Mouse (Mus musculus): ENCODE measurements around the gene Camk2d.

The Camk2d gene

DNA sequence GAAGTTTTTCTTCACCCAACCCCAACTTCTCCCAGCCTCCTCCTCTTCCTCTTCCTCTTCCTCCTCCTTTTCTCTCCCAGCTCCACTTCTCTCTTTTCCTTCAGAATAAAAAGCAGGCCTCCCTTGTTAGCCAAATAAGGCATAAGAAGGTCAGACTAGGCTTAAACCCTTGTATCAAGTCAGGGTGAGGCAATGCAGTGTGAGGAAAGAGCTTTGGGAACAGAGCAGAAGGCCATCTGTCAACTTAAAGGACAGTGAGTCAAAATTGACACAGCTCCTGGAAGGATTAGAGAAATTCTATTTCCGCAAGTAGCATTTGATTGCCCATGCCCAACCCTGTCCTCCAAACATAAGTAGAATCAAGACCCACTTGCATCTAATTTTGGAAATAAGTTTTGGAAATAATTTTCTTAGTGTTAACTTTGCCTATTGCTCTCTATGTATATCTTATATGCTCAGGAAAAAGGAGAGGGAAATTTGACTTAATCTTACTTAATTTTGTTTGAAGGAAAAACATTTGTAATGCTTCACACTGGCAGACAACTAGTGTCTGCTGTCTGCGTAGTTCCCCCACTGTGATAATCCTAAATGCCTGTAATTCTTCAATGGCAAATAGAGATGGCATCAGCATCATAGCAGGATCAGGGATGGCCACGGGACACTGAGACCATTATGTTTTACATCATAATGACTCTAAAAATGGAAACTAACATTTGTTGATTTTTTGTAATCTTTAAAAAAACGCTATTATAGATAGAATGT, 16.8 kb downstream of the Camk2d start:
- DNase-seq (ENCODE audit: low spot score) = no peak

DNA sequence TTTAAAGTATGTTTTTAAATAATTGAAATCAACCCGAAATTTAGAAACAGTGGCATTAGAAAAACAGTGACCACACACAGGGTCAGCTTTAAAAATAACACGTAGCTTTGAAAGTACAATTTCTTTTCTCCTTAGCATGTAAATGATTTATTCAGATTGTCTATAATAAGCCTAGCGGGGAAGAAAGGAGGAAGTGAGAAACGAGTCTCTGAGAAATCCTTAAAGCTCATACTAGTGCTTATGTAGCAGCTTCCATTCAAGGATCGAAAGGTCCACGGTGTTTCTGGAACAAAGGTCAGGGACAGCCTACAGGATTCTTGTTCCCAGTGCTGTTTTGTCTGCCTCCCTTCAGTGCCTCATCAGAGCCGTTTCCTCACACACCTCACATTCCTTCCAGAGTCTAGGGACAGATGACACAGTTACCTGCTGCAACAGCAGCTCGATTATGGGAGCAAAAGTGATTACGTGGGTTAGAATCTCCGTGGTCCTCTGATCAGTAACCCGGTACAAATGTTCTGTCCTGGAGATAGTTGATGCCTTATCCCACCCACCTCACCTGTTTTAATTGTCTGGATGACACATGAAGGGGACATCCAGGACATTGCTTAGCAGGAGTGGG, 17.5 kb downstream of the Camk2d start:
- DNase-seq (ENCODE audit: low spot score) = no peak

DNA sequence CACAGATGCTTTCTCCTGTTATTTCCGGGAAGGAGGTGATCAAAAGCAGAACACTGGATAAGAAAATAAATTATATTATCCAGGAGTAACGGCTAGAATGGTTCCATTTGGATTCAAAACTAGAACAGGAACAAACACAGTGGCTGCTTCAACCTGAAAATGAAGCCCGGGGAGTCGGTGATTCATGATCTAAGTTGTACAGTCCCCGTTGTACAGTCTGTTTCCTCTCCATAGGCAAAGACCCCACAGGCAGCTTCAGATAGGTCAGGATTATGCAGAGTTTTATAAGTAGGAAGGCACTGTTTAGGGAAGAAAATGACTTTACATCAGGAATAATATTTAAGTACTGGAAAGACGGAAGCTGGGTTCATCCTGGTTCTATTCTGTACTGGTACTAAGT, 19.2 kb downstream of the Camk2d start:
- no peak for DNase-seq (ENCODE audit: low spot score)

DNA sequence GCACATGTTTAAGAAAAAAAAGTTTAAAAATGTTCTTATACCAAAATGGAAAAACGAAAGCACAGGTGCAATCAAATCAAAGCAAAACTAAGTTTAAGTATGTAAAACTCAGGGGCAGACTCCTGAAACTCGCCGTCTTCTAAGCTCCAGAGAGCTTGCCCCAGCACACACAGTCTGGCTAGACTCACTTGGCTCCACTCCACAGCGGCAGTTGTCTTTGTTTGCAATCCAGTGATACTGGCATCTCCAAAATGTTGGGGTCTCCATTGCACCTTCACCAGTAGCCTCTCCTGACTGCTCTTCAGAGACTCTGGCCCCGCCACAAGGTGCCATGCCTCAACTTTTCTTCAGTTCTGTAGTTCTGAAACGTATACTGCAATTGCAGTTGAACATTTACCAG, 24.1 kb downstream of the Camk2d start:
- no peak for DNase-seq (ENCODE audit: low spot score)

DNA sequence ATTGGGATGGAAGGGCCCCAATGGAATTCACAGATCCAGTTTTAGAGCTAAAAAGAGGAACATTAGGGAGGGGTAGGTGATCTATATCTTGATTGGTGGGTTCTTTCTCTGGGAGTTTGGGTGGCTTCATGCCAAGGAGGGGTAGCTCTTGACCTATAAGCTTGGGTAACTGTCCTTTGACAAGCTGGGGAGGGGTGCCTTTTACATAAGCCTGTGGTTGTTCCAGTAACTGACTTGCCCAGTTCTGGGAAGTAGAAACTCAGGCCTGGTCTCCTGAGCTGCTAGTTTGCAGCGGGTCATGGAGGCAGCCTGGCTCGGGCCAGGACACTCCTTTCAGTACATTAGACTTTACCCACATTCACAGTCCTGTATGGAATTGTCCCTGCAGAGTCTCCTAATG, 26.4 kb downstream of the Camk2d start:
- no peak for DNase-seq (ENCODE audit: low spot score)

DNA sequence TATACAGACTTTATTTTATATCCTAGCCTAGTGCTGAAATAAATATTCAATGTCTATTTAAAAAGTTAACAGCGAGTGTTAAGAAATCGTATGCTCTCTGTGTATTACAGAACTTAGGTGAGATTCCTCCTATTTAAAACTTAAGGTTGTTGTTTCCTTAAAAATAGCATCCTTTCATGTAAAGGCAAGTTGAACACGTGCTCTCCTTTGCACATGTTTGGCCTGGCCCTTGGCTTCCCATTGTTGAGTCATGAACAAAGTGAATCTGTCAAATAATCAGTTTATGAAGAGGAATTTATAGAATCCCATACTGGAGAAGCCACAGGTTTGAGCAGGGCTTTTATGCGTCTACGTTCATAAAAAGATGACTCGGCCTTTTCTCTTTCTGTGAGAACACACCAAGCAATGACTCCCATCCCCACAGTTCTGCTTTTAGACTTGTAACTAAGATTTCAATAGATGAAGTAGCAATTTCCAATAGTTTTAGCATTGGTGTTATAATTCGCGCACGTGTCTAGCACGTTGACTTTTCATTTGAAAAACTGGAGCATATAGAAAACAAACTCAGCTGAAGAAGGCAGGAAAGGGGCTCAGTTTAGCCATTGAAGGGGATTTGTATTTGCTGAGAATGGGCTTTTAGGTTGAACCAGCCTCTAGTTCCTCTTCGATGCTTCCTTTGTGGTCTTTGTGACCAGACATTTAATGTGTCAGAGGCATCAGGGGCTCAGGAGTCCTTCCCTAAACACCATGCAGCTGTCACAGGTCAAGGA, 29.1 kb downstream of the Camk2d start:
- no peak for DNase-seq (ENCODE audit: low spot score)

DNA sequence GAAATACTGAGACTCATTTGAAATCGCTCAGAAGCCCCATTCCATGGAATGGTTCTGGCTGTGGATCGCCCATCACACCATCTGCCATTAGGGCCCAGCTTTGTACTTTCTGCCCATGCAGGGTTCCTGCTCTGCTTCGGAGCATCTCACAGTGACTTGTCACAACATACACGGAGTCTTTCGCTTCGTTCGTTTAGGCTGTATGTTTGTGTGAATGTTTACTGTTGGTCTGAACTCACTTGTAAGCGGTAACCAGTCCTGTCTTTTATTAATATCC, 29.6 kb downstream of the Camk2d start:
- DNase-seq (ENCODE audit: low spot score) = no peak

DNA sequence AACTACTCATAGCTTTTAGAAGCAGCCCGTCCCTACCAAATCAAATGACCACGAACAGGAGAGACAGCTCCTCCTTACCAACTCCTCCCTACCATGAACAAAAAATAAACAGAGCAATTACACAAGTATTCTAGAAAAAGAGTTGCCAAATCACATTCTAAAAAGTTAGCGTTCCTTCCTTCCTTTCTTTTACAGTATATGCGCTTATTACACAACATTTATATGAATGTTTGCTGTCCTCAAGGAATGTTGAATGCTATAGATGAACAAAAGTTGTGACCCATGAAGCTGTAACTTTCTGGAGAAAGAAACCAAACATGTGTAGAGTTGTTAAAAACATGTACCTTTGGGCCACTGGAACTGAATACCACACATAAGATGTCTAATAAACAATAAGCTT, 31.9 kb downstream of the Camk2d start:
- DNase-seq (ENCODE audit: low spot score) = no peak

DNA sequence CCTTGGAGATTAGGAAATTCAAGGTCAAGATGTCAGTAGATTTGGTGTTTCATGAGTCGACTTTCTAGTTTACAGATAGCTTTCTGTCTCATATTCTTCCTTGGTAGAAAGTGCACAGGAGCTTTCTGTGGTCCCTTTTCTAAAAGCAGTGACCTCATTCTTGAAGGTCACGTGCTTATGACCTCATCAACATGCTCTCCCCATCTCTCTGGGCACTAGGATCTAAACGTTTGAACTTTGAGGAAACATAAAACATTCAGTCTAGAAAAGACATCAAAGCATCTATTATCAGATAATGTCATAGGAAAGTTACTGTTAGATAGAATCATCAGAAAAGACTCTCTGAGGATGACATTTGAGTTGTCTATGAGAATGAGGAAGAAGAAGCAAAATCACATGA, 32.3 kb downstream of the Camk2d start:
- DNase-seq (ENCODE audit: low spot score) = no peak

DNA sequence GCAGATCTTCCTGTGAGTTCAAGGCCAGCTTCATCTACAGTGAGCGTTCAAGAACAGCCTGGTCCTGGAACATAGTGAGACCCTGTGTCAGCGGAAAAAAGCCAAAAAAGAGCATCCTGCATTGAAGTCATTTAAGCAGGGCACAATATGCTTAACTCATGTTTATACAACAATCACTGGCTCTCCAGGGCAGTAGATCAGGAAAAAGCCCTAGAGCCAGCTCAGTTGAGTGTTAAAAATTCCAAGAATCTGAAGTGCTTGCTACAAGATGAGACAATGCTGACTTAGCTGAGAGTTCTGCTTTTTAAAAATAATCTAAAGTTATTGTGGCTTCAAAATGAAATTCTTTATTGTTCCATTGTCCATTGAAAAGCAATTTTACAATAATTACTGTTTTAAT, 32.9 kb downstream of the Camk2d start:
- no peak for DNase-seq (ENCODE audit: low spot score)

DNA sequence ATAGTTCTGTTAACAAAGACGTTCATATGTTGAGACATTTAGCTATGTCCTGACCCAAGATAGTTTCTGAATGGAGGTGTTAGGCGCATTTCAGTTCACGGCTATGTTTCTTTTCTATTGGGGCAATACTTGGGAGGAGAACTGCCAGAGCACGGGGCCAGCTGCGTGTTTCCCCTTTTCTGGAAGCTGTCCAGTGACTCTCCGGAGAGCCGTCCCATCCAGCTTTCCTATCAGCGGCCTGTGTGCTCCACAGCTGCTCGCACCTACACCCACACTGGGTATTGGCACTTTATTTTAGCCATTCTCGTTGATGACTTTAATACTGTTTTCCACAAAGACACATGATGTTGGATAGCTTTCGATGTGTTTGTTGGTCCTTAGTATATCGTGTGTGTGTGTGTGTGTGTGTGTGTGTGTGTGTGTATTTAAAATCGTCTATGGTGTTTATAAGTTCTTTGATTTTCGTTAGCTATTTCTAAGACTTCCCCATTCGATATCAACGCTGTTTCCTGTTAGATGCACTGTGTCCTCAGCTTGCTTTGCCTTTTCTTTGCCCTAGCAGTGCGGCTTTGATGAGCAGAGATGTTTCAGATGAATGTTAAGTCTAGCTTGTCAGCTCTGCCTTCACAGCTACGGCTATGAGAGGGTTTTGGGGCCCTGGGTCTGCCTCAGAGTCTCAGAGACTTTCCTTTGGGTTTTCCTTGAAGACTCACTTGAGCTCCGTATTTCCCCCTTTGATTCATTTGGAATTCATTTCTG, 34.2 kb downstream of the Camk2d start:
- DNase-seq (ENCODE audit: low spot score) = no peak

DNA sequence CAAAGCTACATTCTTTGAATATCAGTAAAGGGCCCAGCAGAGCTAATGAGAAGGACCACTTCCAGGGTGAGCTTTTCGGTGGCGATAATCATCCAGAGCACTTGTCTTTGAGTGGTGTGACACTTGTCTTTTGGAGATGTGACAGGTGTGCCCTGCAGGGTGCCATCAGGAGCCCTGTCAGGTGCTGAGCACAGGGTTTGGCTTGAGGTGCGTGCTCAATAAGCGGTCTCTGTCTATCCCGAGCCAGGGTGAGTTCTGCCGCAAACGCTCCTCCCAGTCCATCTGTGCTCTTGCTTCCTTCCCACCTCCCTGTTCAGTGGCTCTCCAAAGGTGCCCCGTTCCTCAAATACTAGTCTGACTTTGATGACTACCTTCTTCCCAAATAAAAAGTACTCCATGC, 35.5 kb downstream of the Camk2d start:
- no peak for DNase-seq (ENCODE audit: low spot score)

DNA sequence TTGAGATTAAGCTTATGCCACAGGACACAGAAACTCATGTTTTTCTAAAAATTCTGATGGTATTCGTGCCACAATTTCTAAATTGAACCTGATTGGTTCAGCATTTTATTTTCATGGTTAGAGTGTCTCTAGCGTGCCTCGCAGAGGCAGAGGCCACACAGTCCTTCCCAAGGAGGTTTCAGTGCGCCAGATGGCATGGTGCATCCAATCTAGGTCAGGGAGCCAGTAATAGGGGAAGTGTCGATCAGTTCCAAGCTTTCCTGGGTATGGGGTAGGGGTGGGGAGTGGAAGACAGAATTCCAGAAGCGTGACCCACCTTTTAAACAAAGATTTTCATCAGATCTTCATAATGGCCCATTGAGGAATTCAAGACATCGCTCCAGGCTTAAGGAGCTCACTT, 36.5 kb downstream of the Camk2d start:
- DNase-seq (ENCODE audit: low spot score) = no peak

DNA sequence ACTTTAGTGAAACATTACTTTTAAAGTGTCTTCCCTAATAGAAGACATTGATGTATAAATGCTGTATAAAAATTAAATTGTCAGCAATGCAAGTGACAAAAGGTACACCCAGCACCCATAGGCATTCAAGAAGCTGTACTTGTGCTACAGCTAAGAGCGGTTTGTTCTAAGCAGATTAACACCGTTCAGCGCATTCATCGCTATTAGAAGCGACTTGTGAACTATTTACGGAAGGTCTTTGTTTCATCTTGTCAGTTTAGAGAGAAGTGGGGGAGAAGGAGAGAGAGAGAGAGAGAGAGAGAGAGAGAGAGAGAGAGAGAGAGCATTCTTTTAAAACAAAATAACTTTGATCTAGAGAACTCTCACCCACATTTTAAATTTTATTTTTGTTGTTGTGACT, 38.1 kb downstream of the Camk2d start:
- DNase-seq (ENCODE audit: low spot score) = no peak

DNA sequence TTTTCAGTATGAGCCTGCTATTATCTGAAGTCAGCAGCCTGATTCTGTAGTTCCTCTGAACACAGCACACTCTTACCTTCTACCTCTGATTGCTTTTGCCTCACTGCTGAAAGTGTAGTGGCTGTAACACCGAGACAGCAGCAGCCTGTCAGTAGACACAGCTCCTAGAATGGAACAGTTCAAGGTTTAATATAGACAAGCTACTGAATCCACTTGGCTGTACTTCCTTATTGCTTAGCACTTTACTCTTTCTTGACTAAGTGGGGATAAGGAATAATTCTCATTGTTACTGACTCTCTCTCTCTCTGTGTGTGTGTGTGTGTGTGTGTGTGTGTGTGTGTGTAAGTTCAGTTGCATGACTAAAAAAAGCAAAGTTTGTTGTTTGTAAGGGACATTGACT, 42.2 kb downstream of the Camk2d start:
- no peak for DNase-seq (ENCODE audit: low spot score)

DNA sequence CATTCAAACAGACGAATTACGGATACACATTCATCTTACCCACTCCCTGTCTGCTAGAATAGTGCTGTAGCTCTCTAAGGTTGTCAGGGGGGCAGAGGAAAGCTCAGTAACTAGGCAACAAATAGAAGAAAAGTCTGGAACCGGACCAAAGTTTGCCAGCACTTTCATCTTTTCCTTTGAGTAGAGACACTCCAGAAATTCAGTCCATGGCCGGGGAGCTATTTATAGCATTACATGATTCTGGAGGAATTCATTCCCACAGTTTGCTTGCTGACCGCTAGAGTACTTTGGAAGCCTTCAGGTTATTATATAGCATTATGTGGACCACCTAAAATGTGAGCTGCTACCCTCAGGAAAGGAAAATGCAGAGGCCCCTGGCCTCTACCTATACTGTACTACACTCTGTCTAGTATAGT, 43.0 kb downstream of the Camk2d start:
- DNase-seq (ENCODE audit: low spot score) = no peak

DNA sequence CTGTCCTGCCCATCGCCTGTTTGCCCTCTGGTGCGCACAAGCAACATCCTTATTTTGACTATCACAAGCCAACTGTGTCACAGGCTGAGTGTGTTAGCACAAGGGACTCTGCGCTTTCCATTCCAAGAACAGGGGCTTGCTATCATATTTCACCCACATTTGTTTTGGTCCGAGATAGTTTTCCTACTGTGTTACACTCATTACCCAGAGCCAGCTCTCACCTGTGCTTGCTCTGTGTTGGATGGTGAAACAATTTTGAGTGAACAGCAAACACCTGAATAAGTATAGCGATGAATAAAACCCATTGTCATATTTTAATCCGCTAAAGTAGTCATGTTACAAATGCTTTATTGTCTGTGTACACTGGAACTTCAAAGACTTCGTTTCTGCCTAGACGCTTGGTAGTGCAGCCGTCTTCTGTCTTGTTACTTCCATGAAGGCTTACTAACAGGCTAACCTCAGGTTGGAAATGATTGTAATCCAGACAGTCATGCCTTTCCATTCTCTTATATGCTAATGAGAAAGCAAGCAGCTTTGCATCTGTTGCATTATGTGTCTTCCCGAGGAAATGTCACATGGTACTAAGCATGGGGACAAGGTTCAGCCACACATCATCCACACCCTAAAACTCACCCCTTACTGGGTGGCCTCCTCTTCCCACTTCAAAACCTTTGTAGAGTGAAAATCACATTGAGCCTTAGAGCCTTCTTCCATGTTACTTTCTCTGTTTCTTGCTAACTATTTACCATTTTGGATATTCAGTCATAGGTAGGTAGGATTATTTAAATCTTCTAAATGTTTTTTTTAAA, 44.5 kb downstream of the Camk2d start:
- no peak for DNase-seq (ENCODE audit: low spot score)

DNA sequence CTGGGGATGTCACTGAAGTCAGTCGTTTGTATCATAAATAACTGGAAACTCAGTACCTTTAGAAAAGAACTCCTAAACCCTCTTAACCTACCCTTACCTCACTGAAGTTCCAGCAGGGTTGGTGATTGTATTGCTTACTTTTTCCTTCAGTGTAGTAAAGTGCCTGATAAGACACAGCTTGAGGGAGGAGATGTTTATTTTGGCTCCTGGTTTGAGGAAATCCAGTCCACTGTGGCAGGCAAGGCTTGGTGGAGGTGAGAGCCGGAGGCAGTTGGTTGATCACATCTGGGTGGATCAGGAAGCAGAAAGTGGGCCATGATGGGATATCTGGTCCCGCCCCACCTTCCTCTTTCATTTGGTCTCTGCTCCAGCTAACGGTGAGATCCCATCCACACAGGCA, 45.3 kb downstream of the Camk2d start:
- no peak for DNase-seq (ENCODE audit: low spot score)

DNA sequence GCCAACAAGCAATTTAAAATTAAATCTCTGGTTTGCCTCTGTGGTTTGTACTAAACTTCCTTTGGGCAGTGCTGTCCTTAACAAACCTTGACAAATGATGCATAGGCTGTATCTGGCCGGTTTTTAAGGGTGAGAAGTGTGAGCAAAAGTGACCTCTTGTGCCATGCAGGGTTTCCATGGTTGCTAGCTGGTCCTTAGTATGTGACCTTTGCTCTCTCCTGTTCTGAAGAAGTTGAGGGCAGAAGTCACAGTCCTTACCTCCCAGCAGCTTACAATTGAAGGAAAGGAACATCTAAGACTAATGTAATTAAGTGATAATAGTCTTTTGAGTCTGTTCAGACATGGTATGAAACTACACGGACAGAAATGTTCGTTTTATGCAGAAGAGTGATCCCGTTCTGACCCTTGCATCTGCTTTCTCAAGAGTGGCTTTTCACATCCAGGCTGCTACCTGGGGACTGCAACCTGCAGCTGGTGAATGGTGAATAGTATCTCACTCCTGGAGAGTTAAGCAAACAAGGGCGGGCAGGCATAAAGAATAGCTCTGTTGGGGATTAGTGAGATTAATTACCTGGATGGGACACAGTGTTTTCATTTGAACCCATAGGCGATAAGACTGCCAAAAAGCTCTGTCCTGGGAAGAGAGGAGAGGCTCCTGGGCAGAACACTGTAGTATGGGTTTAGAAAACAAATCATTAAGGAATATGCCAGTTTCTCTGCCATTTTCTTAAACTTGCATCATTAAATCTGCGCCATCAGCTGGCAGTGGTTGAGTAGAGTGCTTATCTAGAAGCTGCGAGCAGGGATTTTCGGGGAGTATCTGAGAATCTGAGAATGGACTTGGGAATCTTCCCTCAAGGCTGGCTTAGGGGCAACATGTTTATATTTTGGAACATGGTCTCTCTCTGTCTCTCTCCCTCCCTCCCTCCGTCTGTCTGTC, 47.2 kb downstream of the Camk2d start:
- DNase-seq (ENCODE audit: low spot score) = no peak

DNA sequence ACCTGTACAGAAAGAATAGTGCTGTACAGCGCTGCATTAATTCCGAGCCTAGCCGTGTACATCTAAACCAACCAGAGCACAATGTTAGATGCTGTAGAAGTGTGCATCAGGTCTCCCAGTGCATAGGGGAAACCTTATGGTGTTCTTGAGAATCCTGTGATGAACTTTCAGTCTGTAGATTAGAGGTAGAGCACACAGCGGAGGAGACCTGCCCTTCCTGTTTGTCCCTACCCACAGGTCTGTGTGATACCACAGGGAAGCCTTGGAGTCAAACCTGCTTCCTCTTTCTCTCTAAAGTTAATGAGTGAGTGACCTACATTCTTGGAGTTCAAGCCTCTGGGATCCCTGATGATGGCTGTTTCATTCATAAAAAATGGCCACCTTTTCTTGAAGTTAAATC, 54.2 kb downstream of the Camk2d start:
- DNase-seq (ENCODE audit: low spot score) = no peak

DNA sequence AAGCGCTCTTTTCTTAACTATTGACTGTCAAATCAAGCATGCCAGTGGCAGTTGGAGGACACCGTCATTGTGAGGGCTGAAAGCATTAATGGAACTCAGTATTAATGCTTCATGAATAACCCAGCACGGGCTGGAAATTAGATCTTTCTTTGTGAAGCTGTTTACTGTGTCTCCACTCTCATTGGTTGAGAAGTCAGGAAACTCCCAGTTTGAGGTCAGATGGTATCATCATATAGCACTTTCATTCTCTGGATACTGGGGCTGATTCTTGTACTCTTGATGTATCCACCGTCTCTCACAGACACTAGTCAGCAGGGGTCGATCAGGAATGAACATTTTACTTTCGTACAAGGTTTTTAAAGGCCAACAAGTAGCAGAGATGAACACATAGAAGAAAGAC, 54.6 kb downstream of the Camk2d start:
- DNase-seq (ENCODE audit: low spot score) = no peak

All from urinary bladder, postnatal 10 days (tissue).